Mouse (Mus musculus) urinary bladder, postnatal 10 days (tissue): ENCODE measurements at regions not wholly inside any gene's neighbourhood (a gene's known extent, or its start where the extent isn't known, plus 50 kb on each side); places are given as distances from the start of the nearest gene placed in this dataset.

Experiments used
- DNase-seq: peaks from one replicate; pipeline ENCODE4 v3.0.0; 2022; ENCODE audit warnings: low spot score

GRCm38 (mm10) chr12:118415956-118416355 lies 114.7 kb upstream of the Sp4 start:
- DNase-seq: no peak

- DNase-seq: no peak
Observed at GRCm38 (mm10) chr12:118411767-118412430, 110.7 kb upstream of the Sp4 start.

- DNase-seq: no peak
Observed at GRCm38 (mm10) chr12:118410917-118411316, 109.7 kb upstream of the Sp4 start.

- no peak for DNase-seq
Observed at GRCm38 (mm10) chr12:118405135-118405534, 103.9 kb upstream of the Sp4 start.

GRCm38 (mm10) chr12:118404171-118404570 lies 102.9 kb upstream of the Sp4 start:
- DNase-seq: no peak

- DNase-seq: no peak
Observed at GRCm38 (mm10) chr12:118403519-118404087, 102.4 kb upstream of the Sp4 start.

GRCm38 (mm10) chr12:118401377-118401776 lies 100.1 kb upstream of the Sp4 start:
- DNase-seq: no peak

- no peak for DNase-seq
Observed at GRCm38 (mm10) chr12:118391654-118392053, 90.4 kb upstream of the Sp4 start.

- DNase-seq: no peak
Observed at GRCm38 (mm10) chr12:118381013-118381412, 79.8 kb upstream of the Sp4 start.

- DNase-seq: no peak
Observed at GRCm38 (mm10) chr12:118377898-118378297, 76.7 kb upstream of the Sp4 start.

- no peak for DNase-seq
Observed at GRCm38 (mm10) chr12:118376521-118377493, 75.6 kb upstream of the Sp4 start.

GRCm38 (mm10) chr12:118373250-118373649 lies 72.0 kb upstream of the Sp4 start:
- DNase-seq: no peak

- DNase-seq: no peak
Observed at GRCm38 (mm10) chr12:118371905-118372304, 70.7 kb upstream of the Sp4 start.

GRCm38 (mm10) chr12:118367307-118368076 lies 66.3 kb upstream of the Sp4 start:
- DNase-seq: no peak

GRCm38 (mm10) chr12:118352866-118353265 lies 51.6 kb upstream of the Sp4 start:
- no peak for DNase-seq

- no peak for DNase-seq
Observed at GRCm38 (mm10) chr12:118351421-118351820, 50.2 kb upstream of the Sp4 start.
